Mouse (Mus musculus): ENCODE measurements around the gene Rnaseh2c. TPM values are rescaled to one million over a fixed set of nuclear protein-coding genes. Genes with fewer than 3 reads are reported as not detected.

The Rnaseh2c gene
- polyA plus RNA-seq, 1 experiment from 2014 or later = 174 TPM

GRCm38 (mm10) chr19:5589159-5589558, 12.5 kb upstream of the Rnaseh2c start:
- 77% methylated on average over 9 of the region's 9 CpGs for WGBS
- 0 out of 2 replicates have a peak, but pooled peaks cover 4% of the 10 kb centered on the region for H3K27me3 ChIP-seq (replicated peaks; ENCODE audit: low read depth, poor library complexity, severe bottlenecking)
- H3K4me1 ChIP-seq = 0 out of 2 replicates have a peak, but pooled peaks cover 6% of the 10 kb centered on the region
- H3K27ac ChIP-seq (replicated peaks) = no peak overlapping the region
- DNase-seq (ENCODE audit: low spot score) = no peak
- no peak overlapping the region for H3K4me3 ChIP-seq
- H3K9me3 ChIP-seq = no peaks in the 10 kb centered on the region
- H3K36me3 ChIP-seq (replicated peaks) = no peaks in the 10 kb centered on the region

- WGBS = 91% methylated on average over 6 of the region's 6 CpGs
- H3K9me3 ChIP-seq = no peaks in the 10 kb centered on the region
- H3K27me3 ChIP-seq (replicated peaks; ENCODE audit: low read depth, poor library complexity, severe bottlenecking) = no peaks in the 10 kb centered on the region
- no peaks in the 10 kb centered on the region for H3K36me3 ChIP-seq (replicated peaks)
- no peak for DNase-seq (ENCODE audit: low spot score)
- H3K27ac ChIP-seq (replicated peaks) = no peak overlapping the region
- H3K4me3 ChIP-seq = no peak overlapping the region
- no peaks in the 10 kb centered on the region for H3K4me1 ChIP-seq
Observed at GRCm38 (mm10) chr19:5591888-5592287, 9.8 kb upstream of the Rnaseh2c start.

- 82% methylated on average over 4 of the region's 4 CpGs for WGBS
- H3K9me3 ChIP-seq = no peaks in the 10 kb centered on the region
- no peak overlapping the region for H3K27ac ChIP-seq (replicated peaks)
- peaks cover 18% of the 10 kb centered on the region for H3K4me1 ChIP-seq
- no peak for DNase-seq (ENCODE audit: low spot score)
- H3K27me3 ChIP-seq (replicated peaks; ENCODE audit: low read depth, poor library complexity, severe bottlenecking) = no peaks in the 10 kb centered on the region
- H3K4me3 ChIP-seq = no peak overlapping the region
- peaks cover 15% of the 10 kb centered on the region for H3K36me3 ChIP-seq (replicated peaks)
Observed at GRCm38 (mm10) chr19:5599224-5599623, 2.4 kb upstream of the Rnaseh2c start.

GRCm38 (mm10) chr19:5603664-5604063, 2.0 kb downstream of the Rnaseh2c start:
- Histone ChIP-seq H3K9me3 (no peaks in the 10 kb centered on the region), H3K4me1 (peaks cover 22% of the 10 kb centered on the region), H3K27ac (replicated peaks) (no peak overlapping the region), H3K4me3 (peak overlapping the region; percentile 86), H3K27me3 (replicated peaks; ENCODE audit: low read depth, poor library complexity, severe bottlenecking) (no peaks in the 10 kb centered on the region), H3K36me3 (replicated peaks) (peaks cover 60% of the 10 kb centered on the region)
- WGBS = 86% methylated on average over 7 of the region's 7 CpGs
- DNase-seq (ENCODE audit: low spot score) = no peak

- H3K4me3 ChIP-seq = no peak overlapping the region
- H3K36me3 ChIP-seq (replicated peaks) = peaks cover 64% of the 10 kb centered on the region
- no peak overlapping the region for H3K27ac ChIP-seq (replicated peaks)
- no peaks in the 10 kb centered on the region for H3K27me3 ChIP-seq (replicated peaks; ENCODE audit: low read depth, poor library complexity, severe bottlenecking)
- no peaks in the 10 kb centered on the region for H3K9me3 ChIP-seq
- no peak for DNase-seq (ENCODE audit: low spot score)
- H3K4me1 ChIP-seq = peaks cover 30% of the 10 kb centered on the region
- WGBS = 94% methylated on average over 7 of the region's 7 CpGs
Observed at GRCm38 (mm10) chr19:5605126-5605525, 3.5 kb downstream of the Rnaseh2c start.

GRCm38 (mm10) chr19:5606196-5606595, 4.5 kb downstream of the Rnaseh2c start:
- 90% methylated on average over 8 of the region's 8 CpGs for WGBS
- H3K9me3 ChIP-seq = no peaks in the 10 kb centered on the region
- DNase-seq (ENCODE audit: low spot score) = no peak
- peaks cover 64% of the 10 kb centered on the region for H3K36me3 ChIP-seq (replicated peaks)
- peaks cover 40% of the 10 kb centered on the region for H3K4me1 ChIP-seq
- H3K4me3 ChIP-seq = no peak overlapping the region
- no peak overlapping the region for H3K27ac ChIP-seq (replicated peaks)
- H3K27me3 ChIP-seq (replicated peaks; ENCODE audit: low read depth, poor library complexity, severe bottlenecking) = no peaks in the 10 kb centered on the region

GRCm38 (mm10) chr19:5607705-5608410, 6.2 kb downstream of the Rnaseh2c start:
- no peaks in the 10 kb centered on the region for H3K27me3 ChIP-seq (replicated peaks; ENCODE audit: low read depth, poor library complexity, severe bottlenecking)
- WGBS = 95% methylated on average over 26 of the region's 26 CpGs
- H3K36me3 ChIP-seq (replicated peaks) = peaks cover 62% of the 10 kb centered on the region
- peak overlapping the region; percentile 86; the same call in 1 of the 2 replicates for H3K4me3 ChIP-seq
- peaks cover 34% of the 10 kb centered on the region for H3K4me1 ChIP-seq
- no peaks in the 10 kb centered on the region for H3K9me3 ChIP-seq
- no peak overlapping the region for H3K27ac ChIP-seq (replicated peaks)
- no peak for DNase-seq (ENCODE audit: low spot score)

GRCm38 (mm10) chr19:5608707-5609106, 7.0 kb downstream of the Rnaseh2c start:
- peaks cover 54% of the 10 kb centered on the region for H3K36me3 ChIP-seq (replicated peaks)
- peaks cover 26% of the 10 kb centered on the region for H3K4me1 ChIP-seq
- DNase-seq (ENCODE audit: low spot score) = no peak
- H3K4me3 ChIP-seq = peak overlapping the region; percentile 86
- 96% methylated on average over 13 of the region's 13 CpGs for WGBS
- no peaks in the 10 kb centered on the region for H3K27me3 ChIP-seq (replicated peaks; ENCODE audit: low read depth, poor library complexity, severe bottlenecking)
- peak overlapping the region; percentile 100; the same call in 1 of the 2 replicates for H3K27ac ChIP-seq (replicated peaks)
- H3K9me3 ChIP-seq = no peaks in the 10 kb centered on the region

- Histone ChIP-seq H3K4me1 (peaks cover 23% of the 10 kb centered on the region), H3K9me3 (no peaks in the 10 kb centered on the region), H3K27me3 (replicated peaks; ENCODE audit: low read depth, poor library complexity, severe bottlenecking) (no peaks in the 10 kb centered on the region), H3K27ac (replicated peaks) (peak overlapping the region; percentile 100), H3K36me3 (replicated peaks) (peaks cover 49% of the 10 kb centered on the region), H3K4me3 (peak overlapping the region; percentile 86)
- no peak for DNase-seq (ENCODE audit: low spot score)
- 66% methylated on average over 10 of the region's 10 CpGs for WGBS
Observed at GRCm38 (mm10) chr19:5609171-5609546, 7.5 kb downstream of the Rnaseh2c start.

GRCm38 (mm10) chr19:5609547-5610404, 8.1 kb downstream of the Rnaseh2c start, which contains the start of gene Kat5:
Kat5 (minus strand) TSS chr19:5610237.
- H3K27ac ChIP-seq (replicated peaks) = peak within 1 kb of the TSS; percentile 100
- under 1% methylated on average over 55 of the region's 55 CpGs for WGBS

GRCm38 (mm10) chr19:5611973-5612372, 10.3 kb downstream of the Rnaseh2c start:
- H3K4me3 ChIP-seq = no peak overlapping the region
- H3K36me3 ChIP-seq (replicated peaks) = peaks cover 21% of the 10 kb centered on the region
- no peak for DNase-seq (ENCODE audit: low spot score)
- H3K27ac ChIP-seq (replicated peaks) = no peak overlapping the region
- peaks cover 23% of the 10 kb centered on the region for H3K4me1 ChIP-seq
- WGBS = 86% methylated on average over 1 of the region's 1 CpGs
- no peaks in the 10 kb centered on the region for H3K9me3 ChIP-seq
- H3K27me3 ChIP-seq (replicated peaks; ENCODE audit: low read depth, poor library complexity, severe bottlenecking) = no peaks in the 10 kb centered on the region

More at GRCm38 (mm10) chr19:5609547-5610404, 8.1 kb downstream of the Rnaseh2c start, which contains the start of gene Kat5:
- Histone ChIP-seq H3K27me3 (replicated peaks; ENCODE audit: low read depth, poor library complexity, severe bottlenecking) (no peaks in the 10 kb centered on the region), H3K4me1 (peaks cover 23% of the 10 kb centered on the region), H3K4me3 (peak within 1 kb of the TSS; percentile 86), H3K9me3 (no peaks in the 10 kb centered on the region), H3K36me3 (replicated peaks) (peaks cover 43% of the 10 kb centered on the region)
- DNase-seq (ENCODE audit: low spot score) = peak; percentile 94

- DNase-seq (ENCODE audit: low spot score) = no peak
- Histone ChIP-seq H3K4me1 (peaks cover 23% of the 10 kb centered on the region), H3K27ac (replicated peaks) (no peak overlapping the region), H3K4me3 (no peak overlapping the region), H3K36me3 (replicated peaks) (peaks cover 12% of the 10 kb centered on the region), H3K27me3 (replicated peaks; ENCODE audit: low read depth, poor library complexity, severe bottlenecking) (no peaks in the 10 kb centered on the region), H3K9me3 (no peaks in the 10 kb centered on the region)
- WGBS = 79% methylated on average over 3 of the region's 3 CpGs
Observed at GRCm38 (mm10) chr19:5612762-5613411, 11.2 kb downstream of the Rnaseh2c start.
